Mouse (Mus musculus): ENCODE results near the gene Bfsp2. TPM values are rescaled to one million over a fixed set of nuclear protein-coding genes. Genes with fewer than 3 reads are reported as not detected.

The Bfsp2 gene
- polyA plus RNA-seq, 1 experiment = 0.33 TPM

- 86% methylated on average over 4 of the region's 4 CpGs for WGBS
- no peak for DNase-seq
- TF ChIP-seq POLR2A (IDR thresholded peaks at IDR 0.05; ENCODE audit: borderline replicate concordance, extremely low read depth, low read depth, low read length) = no peak
- TF ChIP-seq CTCF (IDR thresholded peaks at IDR 0.05; ENCODE audit: insufficient read depth, low read length) = no peak
- no peak overlapping the region for H3K4me3 ChIP-seq (replicated peaks; ENCODE audit: extremely low read depth, low read depth, low read length)
- peaks cover 2% of the 10 kb centered on the region; the same call in 1 of the 2 replicates for H3K4me1 ChIP-seq (ENCODE audit: control insufficient read depth, insufficient read depth, low read length)
Measured at GRCm38 (mm10) chr9:103380566-103380965, 99.7 kb downstream of the Bfsp2 start.

GRCm38 (mm10) chr9:103379199-103379598, 101.0 kb downstream of the Bfsp2 start:
- H3K4me3 ChIP-seq (replicated peaks; ENCODE audit: extremely low read depth, low read depth, low read length) = no peak overlapping the region
- no peak for DNase-seq
- TF ChIP-seq POLR2A (IDR thresholded peaks at IDR 0.05; ENCODE audit: borderline replicate concordance, extremely low read depth, low read depth, low read length) = no peak
- no peak for TF ChIP-seq CTCF (IDR thresholded peaks at IDR 0.05; ENCODE audit: insufficient read depth, low read length)
- WGBS = 69% methylated on average over 9 of the region's 9 CpGs
- peaks cover 2% of the 10 kb centered on the region; the same call in 1 of the 2 replicates for H3K4me1 ChIP-seq (ENCODE audit: control insufficient read depth, insufficient read depth, low read length)

DNA sequence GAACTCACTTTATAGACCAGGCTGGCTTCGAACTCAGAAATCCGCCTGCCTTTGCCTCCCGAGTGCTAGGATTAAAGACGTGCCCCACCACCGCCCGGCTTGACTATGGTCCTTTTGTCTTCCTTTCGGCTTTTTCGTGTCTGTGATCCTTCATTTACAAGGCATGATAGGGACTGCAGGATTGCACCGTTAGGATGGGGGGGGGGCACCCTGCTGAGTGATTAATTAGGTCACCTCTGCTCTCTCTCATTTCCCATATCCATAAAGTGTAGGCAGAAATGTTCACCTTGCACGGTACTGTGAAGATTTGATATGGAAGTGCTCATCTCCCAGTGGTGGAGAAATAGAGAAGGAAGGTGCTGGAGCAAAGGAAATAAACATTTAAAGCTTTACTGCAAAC, 101.5 kb downstream of the Bfsp2 start:
- DNase-seq = no peak
- TF ChIP-seq POLR2A (IDR thresholded peaks at IDR 0.05; ENCODE audit: borderline replicate concordance, extremely low read depth, low read depth, low read length) = no peak
- TF ChIP-seq CTCF (IDR thresholded peaks at IDR 0.05; ENCODE audit: insufficient read depth, low read length) = no peak
- Histone ChIP-seq H3K4me1 (ENCODE audit: control insufficient read depth, insufficient read depth, low read length) (peaks cover 2% of the 10 kb centered on the region; the same call in 1 of the 2 replicates), H3K4me3 (replicated peaks; ENCODE audit: extremely low read depth, low read depth, low read length) (no peak overlapping the region)
- 68% methylated on average over 10 of the region's 10 CpGs for WGBS

- DNase-seq = no peak
- no peak for TF ChIP-seq CTCF (IDR thresholded peaks at IDR 0.05; ENCODE audit: insufficient read depth, low read length)
- TF ChIP-seq POLR2A (IDR thresholded peaks at IDR 0.05; ENCODE audit: borderline replicate concordance, extremely low read depth, low read depth, low read length) = no peak
- no peak overlapping the region for H3K4me3 ChIP-seq (replicated peaks; ENCODE audit: extremely low read depth, low read depth, low read length)
- 65% methylated on average over 7 of the region's 7 CpGs for WGBS
- no peaks in the 10 kb centered on the region for H3K4me1 ChIP-seq (ENCODE audit: control insufficient read depth, insufficient read depth, low read length)
Measured at GRCm38 (mm10) chr9:103376346-103377320, 103.6 kb downstream of the Bfsp2 start.

Other genes starting within 250 kb of the Bfsp2 start
- 569 and 855 TPM in 2 replicates for gene Trf, start 250.0 kb downstream of the Bfsp2 start, polyA plus RNA-seq (2012; rRNA removed)
- 0.07 and 0.26 TPM in 2 replicates for gene 1300017J02Rik, start 175.3 kb downstream of the Bfsp2 start, polyA plus RNA-seq (2012; rRNA removed)
- gene Topbp1, start 175.2 kb downstream of the Bfsp2 start, polyA plus RNA-seq (2012; rRNA removed) = 7.0 and 8.0 TPM in 2 replicates
- 31.5 and 43.5 TPM in 2 replicates for gene Cdv3, start 114.6 kb downstream of the Bfsp2 start, polyA plus RNA-seq (2012; rRNA removed)

Measured in lung, adult 2 months (tissue).